Mouse (Mus musculus): Measurements from ENCODE around the gene Psmb11. TPM values are rescaled to one million over a fixed set of nuclear protein-coding genes. Genes with fewer than 3 reads are reported as not detected.
"Not testable (repeated sequence)": the region's sequence is repeated elsewhere in the genome, so short reads cannot be mapped to it uniquely, and the experiment has no call there.

Gene Psmb11
- polyA plus RNA-seq, 1 experiment = not detected

DNA sequence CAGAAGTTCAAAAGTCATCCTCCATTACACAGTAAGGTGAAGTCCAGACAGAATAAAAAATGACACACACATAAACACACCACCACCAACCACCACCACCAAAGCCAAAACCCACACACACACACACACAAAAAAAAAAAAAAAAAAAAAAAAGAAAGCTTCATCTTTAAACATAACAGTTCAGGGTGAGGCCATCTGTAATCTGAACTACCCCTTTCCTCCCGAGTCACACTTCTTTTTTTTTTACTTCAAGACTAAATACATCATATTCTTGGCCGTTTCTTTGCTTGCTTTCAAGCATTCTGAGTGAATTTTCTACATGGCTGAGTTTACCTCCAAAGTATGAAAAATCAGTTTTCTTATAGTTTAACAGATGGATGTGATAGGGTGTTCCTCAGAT is 19.6 kb upstream of the Psmb11 start:
- no peaks in the 10 kb centered on the region for H3K4me1 ChIP-seq (ENCODE audit: control insufficient read depth, insufficient read depth, low read length)
- no peak overlapping the region for H3K27ac ChIP-seq (ENCODE audit: insufficient read depth, low read length)
- TF ChIP-seq POLR2A (IDR thresholded peaks at IDR 0.05; ENCODE audit: low read depth, low read length) (no peak), CTCF (IDR thresholded peaks at IDR 0.05; ENCODE audit: borderline replicate concordance, insufficient read depth, low read length) (no peak)
- H3K4me3 ChIP-seq (ENCODE audit: insufficient read depth, low read length) = no peak overlapping the region

- H3K27ac ChIP-seq (ENCODE audit: insufficient read depth, low read length) = peak overlapping the region; percentile 24; the same call in 1 of the 2 replicates
- no peak overlapping the region for H3K4me3 ChIP-seq (ENCODE audit: insufficient read depth, low read length)
- TF ChIP-seq POLR2A (IDR thresholded peaks at IDR 0.05; ENCODE audit: low read depth, low read length) (no peak), CTCF (IDR thresholded peaks at IDR 0.05; ENCODE audit: borderline replicate concordance, insufficient read depth, low read length) (no peak)
- no peaks in the 10 kb centered on the region for H3K4me1 ChIP-seq (ENCODE audit: control insufficient read depth, insufficient read depth, low read length)
These were observed 18.6 kb upstream of the Psmb11 start for GRCm38 (mm10) chr14:54602613-54603012.

- peak overlapping the region; percentile 80 for H3K27ac ChIP-seq (ENCODE audit: insufficient read depth, low read length)
- no peaks in the 10 kb centered on the region for H3K4me1 ChIP-seq (ENCODE audit: control insufficient read depth, insufficient read depth, low read length)
- TF ChIP-seq CTCF (IDR thresholded peaks at IDR 0.05; ENCODE audit: borderline replicate concordance, insufficient read depth, low read length) = no peak
- peak; percentile 69 for TF ChIP-seq POLR2A (IDR thresholded peaks at IDR 0.05; ENCODE audit: low read depth, low read length)
- H3K4me3 ChIP-seq (ENCODE audit: insufficient read depth, low read length) = peak overlapping the region; percentile 58
These were observed 18.1 kb upstream of the Psmb11 start for GRCm38 (mm10) chr14:54603038-54603654.

DNA sequence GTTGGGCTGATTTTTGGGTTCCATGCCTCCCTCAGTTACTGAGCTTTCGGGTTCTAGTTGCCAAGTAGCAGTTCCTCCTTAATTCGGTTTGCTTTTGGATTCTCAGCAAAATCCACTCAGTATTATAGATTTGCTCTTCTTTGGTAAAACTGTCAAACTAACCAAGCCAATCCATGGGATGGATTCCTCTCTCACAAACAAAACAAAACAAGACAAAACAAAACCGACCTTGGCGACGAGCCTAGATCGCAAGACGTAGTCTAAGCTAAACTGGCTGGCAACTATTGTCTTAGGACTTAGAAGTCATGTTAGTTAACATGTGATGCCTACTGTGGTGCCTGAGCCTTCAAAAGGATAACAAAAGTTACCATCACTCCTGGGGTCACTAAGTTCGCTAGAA is 17.5 kb upstream of the Psmb11 start:
- Histone ChIP-seq H3K4me1 (ENCODE audit: control insufficient read depth, insufficient read depth, low read length) (no peaks in the 10 kb centered on the region), H3K4me3 (ENCODE audit: insufficient read depth, low read length) (peak overlapping the region; percentile 25; the same call in 1 of the 2 replicates), H3K27ac (ENCODE audit: insufficient read depth, low read length) (peak overlapping the region; percentile 66)
- TF ChIP-seq POLR2A (IDR thresholded peaks at IDR 0.05; ENCODE audit: low read depth, low read length) = no peak
- no peak for TF ChIP-seq CTCF (IDR thresholded peaks at IDR 0.05; ENCODE audit: borderline replicate concordance, insufficient read depth, low read length)

DNA sequence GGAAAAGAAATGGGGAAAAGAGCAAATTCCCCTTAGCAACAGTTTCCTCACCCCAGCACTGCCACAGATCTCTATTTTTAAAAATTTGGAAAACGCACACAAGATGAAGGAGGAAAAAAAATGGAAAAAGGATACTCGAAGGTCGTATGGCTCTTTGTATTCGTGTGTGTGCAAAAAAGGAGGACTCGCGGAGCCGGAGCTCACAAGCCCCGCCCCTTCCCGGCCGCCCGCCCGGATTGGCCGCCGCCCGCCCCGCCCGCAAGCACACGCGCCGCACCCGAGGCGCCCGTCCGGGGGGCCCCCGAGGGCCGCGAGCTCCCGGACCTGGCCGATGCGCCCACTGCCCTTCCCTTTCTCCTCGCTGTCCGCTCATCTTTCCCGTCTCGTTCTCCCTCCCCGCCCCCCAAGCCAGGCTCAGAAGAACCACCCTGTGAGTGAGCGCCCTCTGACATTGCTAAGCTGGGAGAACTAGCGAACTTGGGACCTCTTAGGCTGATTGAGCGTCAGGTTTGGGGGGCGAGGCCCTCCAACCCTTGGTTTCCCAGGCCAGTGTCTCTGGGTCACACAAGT is 15.4 kb upstream of the Psmb11 start, which contains the start of gene 4931414P19Rik:
4931414P19Rik (minus strand) TSS at position 242 of the 570 bp plus-strand sequence.
- no peaks in the 10 kb centered on the region for H3K4me1 ChIP-seq (ENCODE audit: control insufficient read depth, insufficient read depth, low read length)
- peak within 1 kb of the TSS; percentile 31 for H3K27ac ChIP-seq (ENCODE audit: insufficient read depth, low read length)
- no peak for TF ChIP-seq CTCF (IDR thresholded peaks at IDR 0.05; ENCODE audit: borderline replicate concordance, insufficient read depth, low read length)
- TF ChIP-seq POLR2A (IDR thresholded peaks at IDR 0.05; ENCODE audit: low read depth, low read length) = peak; percentile 53
- H3K4me3 ChIP-seq (ENCODE audit: insufficient read depth, low read length) = peak within 1 kb of the TSS; percentile 51

- H3K4me3 ChIP-seq (ENCODE audit: insufficient read depth, low read length) = no peak overlapping the region
- no peaks in the 10 kb centered on the region for H3K4me1 ChIP-seq (ENCODE audit: control insufficient read depth, insufficient read depth, low read length)
- no peak overlapping the region for H3K27ac ChIP-seq (ENCODE audit: insufficient read depth, low read length)
- TF ChIP-seq CTCF (IDR thresholded peaks at IDR 0.05; ENCODE audit: borderline replicate concordance, insufficient read depth, low read length) (no peak), POLR2A (IDR thresholded peaks at IDR 0.05; ENCODE audit: low read depth, low read length) (no peak)
These were observed 14.0 kb upstream of the Psmb11 start for GRCm38 (mm10) chr14:54607226-54607625.

DNA sequence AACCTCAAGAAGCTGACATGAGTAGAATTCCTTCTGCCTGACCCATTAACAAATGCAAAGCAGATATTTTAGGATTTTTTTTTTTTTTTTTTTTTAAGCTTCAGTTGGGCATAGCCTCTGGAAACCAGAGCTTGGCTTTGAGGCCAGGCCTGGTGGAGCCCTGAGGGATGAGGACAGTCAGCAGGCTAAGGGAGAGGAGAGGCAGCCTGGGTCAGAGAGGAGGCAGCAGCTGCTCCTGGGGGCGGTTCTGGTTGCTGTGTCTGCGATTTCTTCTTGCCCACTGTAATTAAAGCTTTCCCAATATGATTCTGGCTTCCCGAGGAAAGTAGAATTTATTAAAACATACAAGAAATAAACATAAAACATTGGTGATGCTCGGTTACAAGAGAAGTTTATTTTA is 12.0 kb upstream of the Psmb11 start:
- Histone ChIP-seq H3K27ac (ENCODE audit: insufficient read depth, low read length) (no peak overlapping the region), H3K4me1 (ENCODE audit: control insufficient read depth, insufficient read depth, low read length) (no peaks in the 10 kb centered on the region)
- TF ChIP-seq CTCF (IDR thresholded peaks at IDR 0.05; ENCODE audit: borderline replicate concordance, insufficient read depth, low read length) = no peak
- no peak for TF ChIP-seq POLR2A (IDR thresholded peaks at IDR 0.05; ENCODE audit: low read depth, low read length)

DNA sequence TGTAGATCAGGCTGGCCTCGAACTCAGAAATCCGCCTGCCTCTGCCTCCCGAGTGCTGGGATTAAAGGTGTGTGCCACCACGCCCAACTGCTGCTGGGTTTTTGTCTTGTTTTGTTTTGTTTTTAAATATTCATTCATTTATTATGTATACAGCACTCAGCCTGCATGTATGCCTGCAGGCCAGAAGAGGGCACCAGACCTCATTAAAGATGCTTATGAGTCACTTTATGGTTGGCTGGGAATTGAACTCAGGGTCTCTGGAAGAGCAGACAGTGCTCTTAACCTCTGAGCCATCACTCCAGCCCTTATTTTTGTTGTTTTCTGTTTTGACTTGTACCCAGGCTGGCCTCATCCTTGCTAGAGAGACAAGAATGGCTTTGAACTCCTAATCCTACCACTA is 11.3 kb upstream of the Psmb11 start:
- TF ChIP-seq POLR2A (IDR thresholded peaks at IDR 0.05; ENCODE audit: low read depth, low read length) (no peak), CTCF (IDR thresholded peaks at IDR 0.05; ENCODE audit: borderline replicate concordance, insufficient read depth, low read length) (peak; percentile 28; the same call in 1 of the 2 replicates)
- no peaks in the 10 kb centered on the region for H3K4me1 ChIP-seq (ENCODE audit: control insufficient read depth, insufficient read depth, low read length)
- H3K4me3 ChIP-seq (ENCODE audit: insufficient read depth, low read length) = no peak overlapping the region
- H3K27ac ChIP-seq (ENCODE audit: insufficient read depth, low read length) = no peak overlapping the region

More for the DNA sequence above, 12.0 kb upstream of the Psmb11 start:
- no peak overlapping the region for H3K4me3 ChIP-seq (ENCODE audit: insufficient read depth, low read length)

GRCm38 (mm10) chr14:54610648-54611047 is 10.6 kb upstream of the Psmb11 start:
- Histone ChIP-seq H3K4me3 (ENCODE audit: insufficient read depth, low read length) (no peak overlapping the region), H3K4me1 (ENCODE audit: control insufficient read depth, insufficient read depth, low read length) (no peaks in the 10 kb centered on the region), H3K27ac (ENCODE audit: insufficient read depth, low read length) (no peak overlapping the region)
- TF ChIP-seq CTCF (IDR thresholded peaks at IDR 0.05; ENCODE audit: borderline replicate concordance, insufficient read depth, low read length) (no peak), POLR2A (IDR thresholded peaks at IDR 0.05; ENCODE audit: low read depth, low read length) (no peak)

DNA sequence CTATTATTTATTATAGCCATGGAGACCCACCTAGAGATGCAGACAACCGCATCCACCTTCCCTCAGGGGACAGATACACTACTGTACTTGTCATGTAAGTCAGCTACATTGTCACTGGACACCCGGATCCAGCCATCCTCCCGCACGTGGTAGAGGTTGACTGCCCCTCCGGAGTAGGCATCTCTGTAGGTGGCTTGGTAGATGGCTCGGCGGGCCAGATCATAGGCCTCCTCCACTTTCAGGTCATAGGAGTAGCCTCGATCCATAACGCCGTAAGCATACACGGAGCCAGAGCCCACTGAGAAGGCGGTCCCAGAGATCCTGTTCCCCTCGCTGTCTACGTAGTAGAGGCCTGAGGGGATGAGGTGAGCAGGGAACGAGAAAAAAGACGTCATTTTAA is 7.1 kb upstream of the Psmb11 start:
- not testable (repeated sequence) for H3K4me1 ChIP-seq (ENCODE audit: control insufficient read depth, insufficient read depth, low read length); H3K27ac ChIP-seq (ENCODE audit: insufficient read depth, low read length); H3K4me3 ChIP-seq (ENCODE audit: insufficient read depth, low read length)

Measured in embryonic fibroblast, embryonic 13.5 days (primary cell).